Mouse (Mus musculus) E14TG2a.4 (cell line): ENCODE data around the gene Atxn1.

Experiments used
- H3K27me3 ChIP-seq: 2 replicates; pipeline ENCODE4 v1.6.1; 2014; ENCODE audit warnings: low read length, control low read depth; ENCODE audit not compliant: insufficient read depth
- H3K36me3 ChIP-seq: 2 replicates; pipeline ENCODE4 v1.6.1; 2014; ENCODE audit warnings: low read length, control low read depth; ENCODE audit not compliant: insufficient read depth
- H3K4me1 ChIP-seq: replicated peaks from 2 replicates; pipeline ENCODE4 v1.6.1; 2014; ENCODE audit warnings: low read depth, low read length, control low read depth
- H3K4me3 ChIP-seq: replicated peaks from 2 replicates; pipeline ENCODE4 v1.5.1; 2014; ENCODE audit warnings: mild to moderate bottlenecking, low read length
- H3K9me3 ChIP-seq: 2 replicates; pipeline ENCODE4 v1.6.1; 2014; ENCODE audit warnings: low read length, control low read depth
- CTCF ChIP-seq: conservative IDR thresholded peaks from 2 replicates; pipeline ENCODE4 v1.5.1; 2014; ENCODE audit warnings: low read length
- NANOG ChIP-seq: IDR thresholded peaks from 2 replicates; pipeline ENCODE4 v1.6.1; 2014; ENCODE audit warnings: borderline replicate concordance, low read length, mixed read lengths
- POU5F1 ChIP-seq: IDR thresholded peaks from 2 replicates; pipeline ENCODE4 v1.6.1; 2014; ENCODE audit warnings: low read length, borderline replicate concordance

Gene Atxn1

DNA sequence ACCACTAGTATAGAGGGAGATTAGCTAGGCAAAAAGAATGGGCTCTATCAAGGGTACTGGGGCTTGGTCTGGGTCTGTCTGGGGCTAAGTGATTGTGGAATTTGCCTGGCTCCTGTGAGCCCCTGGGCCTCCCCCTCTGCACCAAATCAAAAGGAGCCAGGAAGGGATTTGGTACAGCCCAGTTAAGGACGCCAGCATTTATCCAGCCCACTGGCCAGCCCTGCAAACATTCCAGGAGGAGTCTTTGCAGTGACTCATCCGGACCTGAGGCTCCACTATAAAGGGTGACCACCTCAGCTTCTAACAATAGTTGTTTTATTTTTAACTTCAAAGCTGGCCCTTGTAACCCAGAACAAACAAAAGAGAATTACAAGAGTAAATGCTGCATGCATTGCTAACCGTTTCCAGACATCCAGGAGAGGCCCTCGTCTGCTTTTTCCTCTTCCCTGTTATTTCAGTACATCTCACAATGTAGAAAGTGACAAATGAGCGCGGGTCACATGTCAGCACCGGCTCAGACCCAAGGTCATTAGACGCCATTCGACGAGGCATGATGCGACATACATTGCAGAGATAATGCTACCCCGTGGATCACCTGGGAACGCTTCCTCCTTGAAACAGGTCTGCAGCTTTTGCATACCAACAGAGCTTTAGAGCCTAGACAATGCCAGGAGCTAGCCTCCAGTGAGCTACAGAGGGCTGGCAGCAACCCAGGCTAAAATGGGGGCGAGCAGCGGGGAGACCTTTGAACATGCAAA, 144.2 kb downstream of the Atxn1 start:
- TF ChIP-seq CTCF (no peak), NANOG (no peak), POU5F1 (no peak)
- H3K27me3 ChIP-seq, result no peaks in the 10 kb centered on the region
- H3K36me3 ChIP-seq, result no peaks in the 10 kb centered on the region
- H3K4me3 ChIP-seq, result no peak overlapping the region
- no peaks in the 10 kb centered on the region for H3K4me1 ChIP-seq
- H3K9me3 ChIP-seq, result no peaks in the 10 kb centered on the region

- Histone ChIP-seq H3K4me1 (no peaks in the 10 kb centered on the region), H3K27me3 (no peaks in the 10 kb centered on the region), H3K4me3 (no peak overlapping the region), H3K9me3 (no peaks in the 10 kb centered on the region), H3K36me3 (no peaks in the 10 kb centered on the region)
- TF ChIP-seq CTCF, result no peak
- no peak for TF ChIP-seq POU5F1
- TF ChIP-seq NANOG, result no peak
These were observed 148.1 kb downstream of the Atxn1 start for GRCm38 (mm10) chr13:45816670-45817069.

- TF ChIP-seq CTCF (no peak), POU5F1 (no peak), NANOG (no peak)
- peaks cover 6% of the 10 kb centered on the region; the same call in 1 of the 2 replicates for H3K27me3 ChIP-seq
- H3K4me1 ChIP-seq, result peaks cover 13% of the 10 kb centered on the region
- H3K36me3 ChIP-seq, result no peaks in the 10 kb centered on the region
- no peaks in the 10 kb centered on the region for H3K9me3 ChIP-seq
- no peak overlapping the region for H3K4me3 ChIP-seq
These were observed 154.9 kb downstream of the Atxn1 start for GRCm38 (mm10) chr13:45809777-45810410.

GRCm38 (mm10) chr13:45807593-45808043, 157.2 kb downstream of the Atxn1 start:
- Histone ChIP-seq H3K27me3 (peaks cover 6% of the 10 kb centered on the region; the same call in 1 of the 2 replicates), H3K4me1 (peaks cover 13% of the 10 kb centered on the region), H3K9me3 (no peaks in the 10 kb centered on the region), H3K4me3 (no peak overlapping the region), H3K36me3 (no peaks in the 10 kb centered on the region)
- TF ChIP-seq POU5F1, result no peak
- peak; percentile 84 for TF ChIP-seq CTCF

DNA sequence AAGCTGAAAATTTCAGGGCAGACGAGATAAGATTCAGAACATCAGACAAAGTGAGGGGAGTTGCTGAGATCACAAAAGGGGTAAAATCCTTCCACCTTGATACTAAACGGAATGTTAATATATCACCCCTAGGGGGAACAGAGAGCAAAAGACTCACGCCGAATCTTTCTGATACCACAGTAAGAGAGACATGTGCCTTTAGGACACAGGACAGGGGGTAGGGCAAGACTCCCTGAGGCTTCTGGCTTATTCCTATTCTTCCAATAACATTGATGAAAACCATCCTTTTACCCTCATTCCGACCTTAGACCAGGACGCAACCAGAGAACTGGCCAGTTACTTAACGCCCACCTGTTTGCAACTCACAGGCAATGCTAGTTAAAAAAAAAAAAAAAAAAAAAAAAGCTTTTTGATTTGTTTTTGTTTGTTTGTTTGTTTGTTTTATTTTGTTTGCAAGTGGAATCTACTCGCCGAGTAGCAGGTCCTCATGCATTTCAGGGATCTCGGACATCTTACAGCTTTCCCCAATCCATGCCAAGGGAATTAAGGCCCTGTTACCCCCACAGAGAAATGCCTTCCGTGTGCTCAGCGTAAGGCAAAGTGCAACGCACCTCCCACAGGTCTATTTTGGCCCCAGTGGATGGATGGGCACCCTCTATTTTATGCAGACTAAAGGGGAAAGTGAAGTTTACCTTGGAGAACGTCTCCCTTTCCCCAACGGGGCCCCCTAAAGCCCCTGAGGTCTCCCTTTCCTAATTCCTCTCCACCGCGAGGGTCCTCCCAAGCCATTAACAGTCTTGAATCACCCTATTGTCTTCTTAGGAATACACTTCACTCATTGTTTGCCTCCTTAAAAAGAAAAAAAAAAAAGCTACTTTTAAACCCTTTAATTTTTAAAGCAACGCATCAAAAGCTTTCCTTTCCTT, 157.9 kb downstream of the Atxn1 start:
- Histone ChIP-seq H3K4me1 (peaks cover 13% of the 10 kb centered on the region), H3K27me3 (peaks cover 6% of the 10 kb centered on the region; the same call in 1 of the 2 replicates), H3K36me3 (no peaks in the 10 kb centered on the region), H3K9me3 (no peaks in the 10 kb centered on the region), H3K4me3 (no peak overlapping the region)
- TF ChIP-seq CTCF (no peak), NANOG (no peak)

GRCm38 (mm10) chr13:45805915-45806599, 158.8 kb downstream of the Atxn1 start:
- no peak for TF ChIP-seq CTCF
- TF ChIP-seq POU5F1, result no peak
- no peak for TF ChIP-seq NANOG

DNA sequence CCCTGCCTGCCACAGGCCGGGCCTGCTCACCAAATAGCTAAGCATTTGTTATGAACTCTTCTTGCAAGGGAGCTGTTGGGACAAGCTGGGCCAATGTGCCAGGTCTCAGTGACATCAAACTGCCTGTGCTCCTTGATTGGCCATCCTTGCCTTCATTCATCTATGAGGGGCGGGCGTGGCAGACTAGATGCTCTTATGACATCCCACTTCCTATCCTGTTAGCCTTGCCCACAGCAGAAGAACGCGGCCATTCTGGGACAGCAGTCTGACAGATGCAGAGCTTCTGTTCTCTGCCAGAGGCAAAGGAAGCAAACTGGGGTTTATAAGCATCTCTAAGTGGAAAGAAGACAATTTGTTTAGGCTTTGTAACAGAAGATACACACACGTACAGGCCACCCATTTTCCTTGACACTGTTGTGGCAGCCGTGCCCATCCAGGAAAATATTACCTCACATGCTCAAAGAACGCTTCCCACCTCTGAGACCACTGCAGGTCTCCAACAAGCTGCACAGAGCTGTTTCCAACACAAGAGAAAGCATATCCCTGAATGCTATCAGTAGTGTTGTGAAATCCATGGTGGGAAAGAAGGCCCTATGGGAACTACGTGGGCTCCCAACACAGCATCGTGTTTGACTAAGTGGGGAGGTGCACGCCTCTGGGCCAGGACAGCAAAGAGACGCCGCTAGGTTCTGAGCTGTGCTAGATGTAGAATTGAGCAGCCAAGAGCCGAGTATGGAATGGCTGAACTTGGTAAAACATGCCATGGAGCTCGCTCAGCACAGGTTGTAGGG, 162.0 kb downstream of the Atxn1 start:
- H3K4me3 ChIP-seq, result no peak overlapping the region
- TF ChIP-seq POU5F1 (no peak), NANOG (no peak), CTCF (no peak)

More at GRCm38 (mm10) chr13:45805915-45806599, 158.8 kb downstream of the Atxn1 start:
- no peak overlapping the region for H3K4me3 ChIP-seq
- peaks cover 6% of the 10 kb centered on the region; the same call in 1 of the 2 replicates for H3K27me3 ChIP-seq
- peaks cover 13% of the 10 kb centered on the region for H3K4me1 ChIP-seq
- no peaks in the 10 kb centered on the region for H3K36me3 ChIP-seq
- no peaks in the 10 kb centered on the region for H3K9me3 ChIP-seq

More for the DNA sequence above, 162.0 kb downstream of the Atxn1 start:
- Histone ChIP-seq H3K36me3 (no peaks in the 10 kb centered on the region), H3K27me3 (no peaks in the 10 kb centered on the region), H3K9me3 (no peaks in the 10 kb centered on the region), H3K4me1 (peaks cover 8% of the 10 kb centered on the region)
